Mouse (Mus musculus): Measurements from ENCODE around the gene Enthd1.
"Not testable (repeated sequence)": the region's sequence is repeated elsewhere in the genome, so short reads cannot be mapped to it uniquely, and the experiment has no call there.

GRCm38 (mm10) chr15:80503155-80503554 lies 61.8 kb downstream of the Enthd1 start:
- TF ChIP-seq CTCF, EP300 (IDR thresholded peaks at IDR 0.05; ENCODE audit: low read depth): not testable (repeated sequence)

All from liver, embryonic 14.5 days (tissue).